Mouse (Mus musculus) ES-Bruce4 (cell line): ENCODE data around the gene Pstpip1. TPM values are rescaled to one million over a fixed set of nuclear protein-coding genes. Genes with fewer than 3 reads are reported as not detected.
A peak's percentile ranks its signal among the peaks of the same experiment; 100 is the strongest.

ENCODE experiments used
- H3K27ac ChIP-seq: 2 replicates; pipeline ENCODE4 v1.5.1; 2012; ENCODE audit warnings: low read length, inconsistent platforms; ENCODE audit not compliant: insufficient read depth
- H3K27me3 ChIP-seq: 2 replicates; pipeline ENCODE4 v1.6.1; 2012; ENCODE audit warnings: mild to moderate bottlenecking, low read length, inconsistent platforms; ENCODE audit not compliant: control insufficient read depth, poor library complexity, insufficient read depth, severe bottlenecking
- H3K36me3 ChIP-seq: 2 replicates; pipeline ENCODE4 v1.6.1; 2012; ENCODE audit warnings: inconsistent platforms, mild to moderate bottlenecking, low read length, moderate library complexity; ENCODE audit not compliant: control insufficient read depth, poor library complexity, insufficient read depth, severe bottlenecking
- H3K4me1 ChIP-seq: one replicate; pipeline ENCODE4 v1.8.1; 2011; ENCODE audit warnings: low read length; ENCODE audit not compliant: control insufficient read depth, insufficient read depth
- H3K4me3 ChIP-seq: 2 replicates; pipeline ENCODE4 v1.5.1; 2011; ENCODE audit warnings: low read depth, mild to moderate bottlenecking, low read length
- H3K9ac ChIP-seq: 2 replicates; pipeline ENCODE4 v1.6.1; 2012; ENCODE audit warnings: low read depth, mild to moderate bottlenecking, inconsistent platforms; ENCODE audit not compliant: poor library complexity, severe bottlenecking
- H3K9me3 ChIP-seq: replicated peaks from 2 replicates; pipeline ENCODE4 v1.6.1; 2012; ENCODE audit warnings: mild to moderate bottlenecking, low read length, inconsistent platforms; ENCODE audit not compliant: control insufficient read depth, poor library complexity, insufficient read depth, severe bottlenecking
- CTCF ChIP-seq: IDR thresholded peaks from one replicate; pipeline ENCODE4 v1.8.1; 2011; ENCODE audit warnings: low read depth, low read length
- EP300 ChIP-seq: IDR thresholded peaks from 2 replicates; pipeline ENCODE4 v1.6.1; 2011; ENCODE audit warnings: low read depth, low read length; ENCODE audit not compliant: insufficient read depth
- POLR2A ChIP-seq: IDR thresholded peaks from one replicate; pipeline ENCODE4 v1.8.1; 2011; ENCODE audit warnings: low read length; ENCODE audit not compliant: insufficient read depth
- polyA plus RNA-seq: library from polyadenylated mRNA; stranded (reverse); fragments of >200 nt; gene quantifications from 2 replicates; pipeline ENCODE4 v1.2.4, GENCODE M21; 2011; ENCODE audit warnings: low read depth; ENCODE audit not compliant: missing spikeins, insufficient read depth, insufficient read length

The Pstpip1 gene
- polyA plus RNA-seq, 1 experiment, result 5.2 TPM

GRCm38 (mm10) chr9:56124561-56124960 lies 34.8 kb downstream of the Pstpip1 start:
- no peak overlapping the region for H3K4me3 ChIP-seq
- H3K9me3 ChIP-seq, result no peaks in the 10 kb centered on the region
- H3K9ac ChIP-seq, result no peak overlapping the region
- TF ChIP-seq EP300 (no peak), POLR2A (no peak)
- H3K36me3 ChIP-seq, result no peaks in the 10 kb centered on the region
- peaks cover 3% of the 10 kb centered on the region for H3K4me1 ChIP-seq
- no peaks in the 10 kb centered on the region for H3K27me3 ChIP-seq
- no peak overlapping the region for H3K27ac ChIP-seq

GRCm38 (mm10) chr9:56126453-56127173 lies 36.9 kb downstream of the Pstpip1 start:
- Histone ChIP-seq H3K9ac (no peak overlapping the region), H3K27me3 (no peaks in the 10 kb centered on the region), H3K27ac (no peak overlapping the region), H3K9me3 (no peaks in the 10 kb centered on the region), H3K4me3 (no peak overlapping the region), H3K4me1 (peaks cover 3% of the 10 kb centered on the region), H3K36me3 (no peaks in the 10 kb centered on the region)
- TF ChIP-seq CTCF, result no peak
- TF ChIP-seq POLR2A, result no peak
- no peak for TF ChIP-seq EP300

DNA sequence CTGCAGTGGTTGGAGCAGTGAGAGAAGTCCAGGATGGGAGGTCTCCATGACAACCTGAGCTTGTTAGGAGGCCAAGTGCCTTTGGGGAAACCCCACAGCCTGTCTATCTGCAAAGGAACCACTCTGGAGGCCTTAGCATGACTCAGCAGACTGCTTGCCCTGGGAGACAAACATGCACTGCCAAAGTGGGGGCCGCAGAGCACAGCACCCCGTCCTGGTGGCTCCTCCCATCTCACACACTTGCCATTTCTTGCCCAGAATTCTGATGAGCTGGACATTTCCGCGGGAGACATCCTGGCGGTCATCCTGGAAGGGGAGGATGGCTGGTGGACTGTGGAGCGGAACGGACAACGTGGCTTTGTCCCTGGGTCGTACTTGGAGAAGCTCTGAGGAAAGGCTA lies 38.6 kb downstream of the Pstpip1 start:
- H3K9ac ChIP-seq, result no peak overlapping the region
- H3K36me3 ChIP-seq, result no peaks in the 10 kb centered on the region

DNA sequence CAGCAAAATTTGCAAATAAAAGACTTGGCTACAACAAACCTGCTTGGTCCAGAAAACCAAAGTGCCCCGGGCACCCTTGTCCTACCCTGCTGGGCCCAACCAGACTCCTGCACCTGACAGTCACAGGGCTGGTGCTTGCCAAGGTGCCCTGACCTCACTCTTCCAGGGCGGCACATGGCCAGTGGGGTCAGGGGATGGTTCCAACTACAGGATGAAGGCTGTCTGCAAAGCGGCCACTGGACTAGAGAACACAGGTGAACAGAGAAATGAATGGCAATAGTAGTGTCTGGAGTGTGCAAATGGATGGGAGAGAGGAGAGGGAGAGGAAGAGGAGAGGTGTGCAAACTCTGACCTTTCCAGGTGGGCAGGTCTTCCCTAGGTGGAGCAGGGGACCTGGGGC lies 40.2 kb downstream of the Pstpip1 start:
- no peaks in the 10 kb centered on the region for H3K27me3 ChIP-seq
- no peak overlapping the region for H3K4me3 ChIP-seq
- TF ChIP-seq CTCF, result no peak
- no peak for TF ChIP-seq EP300
- TF ChIP-seq POLR2A, result no peak
- H3K9me3 ChIP-seq, result no peaks in the 10 kb centered on the region
- peaks cover 3% of the 10 kb centered on the region for H3K4me1 ChIP-seq
- H3K36me3 ChIP-seq, result peaks cover 4% of the 10 kb centered on the region; the same call in 1 of the 2 replicates
- no peak overlapping the region for H3K27ac ChIP-seq
- H3K9ac ChIP-seq, result no peak overlapping the region

More for the DNA sequence above, 38.6 kb downstream of the Pstpip1 start:
- H3K9me3 ChIP-seq, result no peaks in the 10 kb centered on the region
- H3K27me3 ChIP-seq, result no peaks in the 10 kb centered on the region
- peak overlapping the region; percentile 18 for H3K4me3 ChIP-seq
- no peak overlapping the region for H3K27ac ChIP-seq
- TF ChIP-seq EP300 (no peak), POLR2A (no peak), CTCF (no peak)
- peaks cover 3% of the 10 kb centered on the region for H3K4me1 ChIP-seq

DNA sequence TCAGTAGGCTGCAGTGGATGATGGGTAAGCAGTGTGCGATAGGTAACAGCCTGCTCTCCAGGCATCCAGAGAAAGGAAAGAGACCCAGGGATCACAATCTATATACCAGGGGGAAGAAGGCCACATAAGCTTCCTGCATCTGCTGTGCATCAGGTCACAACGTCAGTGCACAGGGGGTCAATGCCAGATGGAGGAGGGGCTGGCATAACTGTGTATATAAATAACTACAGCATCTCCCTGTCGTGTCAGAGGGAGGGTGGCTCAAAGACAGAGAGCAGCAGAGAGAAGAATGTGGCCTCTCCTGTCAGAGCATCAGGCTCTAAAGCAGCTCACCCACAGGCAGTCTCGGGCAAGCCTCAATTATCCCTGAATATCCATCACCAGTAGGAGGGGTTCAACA lies 40.8 kb downstream of the Pstpip1 start:
- no peaks in the 10 kb centered on the region for H3K4me1 ChIP-seq
- TF ChIP-seq CTCF (no peak), EP300 (no peak), POLR2A (no peak)
- no peaks in the 10 kb centered on the region for H3K27me3 ChIP-seq
- peaks cover 6% of the 10 kb centered on the region; the same call in 1 of the 2 replicates for H3K36me3 ChIP-seq
- H3K9ac ChIP-seq, result no peak overlapping the region
- no peak overlapping the region for H3K27ac ChIP-seq
- H3K4me3 ChIP-seq, result no peak overlapping the region
- no peaks in the 10 kb centered on the region for H3K9me3 ChIP-seq

- H3K9me3 ChIP-seq, result no peaks in the 10 kb centered on the region
- no peak overlapping the region for H3K9ac ChIP-seq
- H3K27ac ChIP-seq, result no peak overlapping the region
- peaks cover 10% of the 10 kb centered on the region for H3K36me3 ChIP-seq
- no peak overlapping the region for H3K4me3 ChIP-seq
- H3K27me3 ChIP-seq, result no peaks in the 10 kb centered on the region
- no peaks in the 10 kb centered on the region for H3K4me1 ChIP-seq
- TF ChIP-seq POLR2A, result no peak
- TF ChIP-seq CTCF, result no peak
- TF ChIP-seq EP300, result no peak
Measured at GRCm38 (mm10) chr9:56131813-56132525, 42.2 kb downstream of the Pstpip1 start.
